Mouse (Mus musculus): Measurements from ENCODE around the gene Chd9. TPM values are rescaled to one million over a fixed set of nuclear protein-coding genes. Genes with fewer than 3 reads are reported as not detected.

Chd9 gene
- polyA plus RNA-seq, 1 experiment from 2014 or later, result 160 TPM

DNA sequence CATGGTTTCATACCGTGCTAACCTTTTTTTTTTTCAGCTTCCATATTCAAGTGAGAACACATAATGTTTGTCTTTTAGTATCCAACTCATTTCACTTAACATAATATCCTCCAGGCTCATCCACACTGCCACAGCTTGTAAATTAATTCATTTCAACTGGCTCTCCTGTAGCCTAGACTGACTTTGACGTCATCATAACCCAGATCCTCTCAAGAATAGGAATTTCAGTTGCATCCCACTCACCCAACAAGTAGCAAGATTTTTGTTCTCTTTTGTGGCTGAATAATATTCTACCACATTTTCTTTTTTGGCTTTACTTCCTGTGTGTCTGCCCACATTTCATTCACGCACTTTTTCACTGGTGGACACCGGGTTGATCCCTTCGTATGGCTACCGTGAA, 9.3 kb downstream of the Chd9 start:
- no peak for DNase-seq (ENCODE audit: low spot score)

DNA sequence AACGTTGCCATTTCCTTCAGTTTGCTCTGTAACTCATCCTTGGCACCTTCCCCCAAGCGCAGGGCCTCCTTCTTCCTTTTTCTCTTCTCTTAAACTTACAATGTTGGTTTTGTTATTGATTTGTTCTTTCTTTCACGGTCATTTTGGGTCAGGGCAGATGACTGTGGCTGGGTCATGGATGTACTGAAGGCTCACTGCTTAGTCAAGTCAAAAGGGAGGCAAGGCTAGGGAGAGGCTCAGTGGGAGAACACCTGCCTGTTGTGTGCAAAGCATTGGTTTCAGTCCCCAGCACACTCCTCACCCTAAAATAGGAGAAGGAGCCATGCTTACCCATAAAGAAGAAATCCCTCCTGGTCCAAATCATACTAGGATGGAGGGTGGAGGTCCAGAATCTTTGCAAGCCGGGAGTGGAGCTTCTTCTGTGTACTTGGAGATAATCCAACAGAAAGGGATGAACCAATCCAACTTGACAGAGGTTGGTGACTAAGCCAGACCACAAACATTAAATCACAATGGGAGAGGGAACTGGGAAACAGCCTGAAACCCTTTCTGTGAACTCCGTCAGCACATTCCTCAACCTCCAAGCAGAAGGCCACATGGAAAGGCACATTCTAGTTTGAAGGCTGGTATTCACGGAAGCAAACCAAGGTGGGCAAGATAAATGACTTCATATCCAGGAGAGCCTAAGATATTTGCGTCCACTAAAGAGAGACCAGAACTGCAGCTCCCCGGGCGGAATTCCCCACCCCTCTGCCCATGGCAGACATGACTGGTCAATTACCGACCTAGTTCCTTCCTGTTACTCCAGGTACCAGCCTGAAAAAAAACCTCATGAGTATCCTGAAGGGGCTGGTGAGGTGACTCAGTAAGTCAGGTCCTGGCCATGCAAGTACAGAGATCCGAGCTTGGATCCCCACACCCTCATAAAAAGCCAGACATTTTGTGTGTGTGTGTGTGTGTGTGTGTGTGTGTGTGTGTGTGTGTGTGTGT, 11.9 kb downstream of the Chd9 start:
- DNase-seq (ENCODE audit: low spot score), result no peak

DNA sequence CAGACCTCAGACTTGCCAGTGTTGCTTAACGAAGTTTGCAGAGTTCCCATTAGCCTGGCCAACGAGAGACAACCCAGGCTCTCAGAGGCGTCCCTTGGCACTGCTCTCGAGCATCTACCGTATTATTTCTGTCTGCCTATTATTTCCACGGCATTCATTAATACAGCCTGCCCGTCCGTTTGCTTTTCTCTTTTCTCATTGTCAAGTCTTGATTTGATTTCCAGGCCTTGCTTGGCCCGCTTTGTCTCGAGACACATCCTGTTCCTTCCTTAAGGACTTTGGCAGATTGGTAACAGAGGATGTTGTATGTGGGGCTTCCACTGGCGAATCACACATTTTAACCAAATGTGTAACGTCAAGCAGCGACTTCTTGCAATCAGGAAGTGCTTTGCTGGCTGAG, 13.2 kb downstream of the Chd9 start:
- no peak for DNase-seq (ENCODE audit: low spot score)

DNA sequence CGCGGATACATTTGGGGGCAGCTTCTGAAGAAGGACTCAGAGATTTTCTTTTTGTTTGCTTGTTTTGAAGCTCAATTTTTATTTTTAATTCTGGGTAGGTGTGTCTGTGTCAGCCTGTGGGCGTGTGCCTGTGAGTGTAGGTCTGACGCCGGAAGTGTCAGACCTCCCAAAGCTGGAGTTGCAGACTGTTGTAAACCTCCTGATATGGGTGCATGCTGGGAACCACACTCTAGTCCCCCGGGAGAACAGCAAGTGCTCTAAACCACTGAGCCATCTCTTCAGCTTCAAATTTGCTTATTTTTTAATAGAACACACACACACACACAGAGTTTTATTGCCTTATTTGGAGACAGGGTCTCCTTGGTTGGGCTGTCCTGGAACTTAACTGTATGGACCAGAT, 15.0 kb downstream of the Chd9 start:
- no peak for DNase-seq (ENCODE audit: low spot score)

DNA sequence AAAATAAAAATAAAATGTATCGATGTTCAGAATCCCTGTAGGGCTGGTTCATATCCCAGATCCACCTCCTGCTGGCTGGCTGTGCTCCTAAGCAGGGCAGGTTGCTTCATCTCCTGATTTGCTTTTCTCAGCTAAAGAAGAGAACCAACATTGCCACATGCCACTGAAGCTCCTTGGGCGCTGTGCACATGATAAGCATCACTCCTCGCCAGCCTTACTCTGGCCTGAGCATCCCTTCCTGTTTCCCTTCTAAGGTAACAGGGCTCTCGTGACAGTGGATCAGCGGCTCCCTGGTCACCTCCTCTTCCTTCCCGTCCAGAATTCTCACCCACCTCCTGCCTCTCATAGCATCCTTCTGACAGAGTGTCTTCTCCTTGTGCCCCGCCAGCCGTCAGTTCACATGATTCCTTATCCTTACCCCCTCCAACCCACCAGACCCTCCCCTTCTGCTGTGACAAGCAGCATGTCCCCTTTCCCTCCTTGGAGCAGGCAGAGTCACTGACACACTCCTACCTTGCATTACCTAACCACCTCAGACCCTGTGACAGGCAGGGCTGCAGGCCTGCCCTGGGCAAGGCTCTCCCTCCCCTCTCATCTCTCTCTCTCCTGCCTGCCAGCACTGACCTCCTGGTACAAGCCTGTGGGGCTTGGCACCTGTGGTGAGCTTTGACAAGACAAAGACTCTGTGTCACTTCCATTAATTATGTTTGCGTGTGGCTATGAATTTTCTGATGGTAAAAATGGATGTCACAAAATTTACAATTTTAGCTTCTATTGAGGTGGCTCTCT, 16.2 kb downstream of the Chd9 start:
- no peak for DNase-seq (ENCODE audit: low spot score)

DNA sequence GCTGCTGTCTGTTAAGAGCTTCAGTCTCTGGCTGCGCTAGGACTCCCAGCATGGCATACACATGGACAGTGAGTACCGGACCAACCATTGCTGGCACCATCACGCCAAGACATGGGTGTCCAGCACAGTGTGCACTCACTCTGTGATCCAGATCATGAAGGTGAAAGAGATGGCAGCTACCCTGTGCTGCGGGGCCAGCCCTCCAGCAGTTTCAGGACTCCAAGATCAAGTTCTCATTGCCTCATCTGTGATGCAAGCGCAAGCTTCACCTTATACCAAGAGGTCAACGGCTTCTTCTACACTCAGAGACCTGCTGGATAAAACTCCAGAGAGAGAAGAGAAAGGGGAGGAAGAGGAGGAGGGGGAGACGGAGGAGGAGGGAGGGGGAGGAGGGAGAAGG, 19.8 kb downstream of the Chd9 start:
- DNase-seq (ENCODE audit: low spot score), result no peak

DNA sequence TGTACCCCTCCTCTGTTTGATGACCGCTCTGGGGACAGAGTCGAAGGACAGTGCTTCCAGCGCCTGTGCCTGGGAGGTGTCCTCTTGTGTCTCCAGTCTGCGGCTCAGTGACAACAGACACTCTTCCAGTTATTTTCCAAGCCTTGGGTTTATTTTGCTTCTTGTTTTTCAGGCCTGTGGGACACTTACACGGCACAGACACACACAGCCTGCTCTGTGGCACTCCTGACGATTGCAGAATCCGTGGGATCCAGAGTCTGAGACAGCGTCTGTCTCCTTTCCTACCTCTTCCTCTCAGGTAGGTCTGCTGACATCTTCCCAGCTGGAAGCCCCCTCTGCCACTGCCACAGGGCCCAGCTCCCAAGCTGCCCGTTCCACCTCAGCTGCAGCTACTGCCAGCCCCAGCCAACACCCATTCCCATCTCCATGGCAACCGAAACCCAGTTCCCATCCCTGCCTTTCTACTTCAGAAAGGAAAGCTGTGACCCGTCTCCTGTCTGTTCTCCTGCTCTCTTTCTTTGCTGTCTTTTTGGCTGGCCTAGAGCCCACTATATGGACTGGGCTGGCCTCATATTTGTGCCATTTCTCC, 21.4 kb downstream of the Chd9 start:
- DNase-seq (ENCODE audit: low spot score), result no peak

DNA sequence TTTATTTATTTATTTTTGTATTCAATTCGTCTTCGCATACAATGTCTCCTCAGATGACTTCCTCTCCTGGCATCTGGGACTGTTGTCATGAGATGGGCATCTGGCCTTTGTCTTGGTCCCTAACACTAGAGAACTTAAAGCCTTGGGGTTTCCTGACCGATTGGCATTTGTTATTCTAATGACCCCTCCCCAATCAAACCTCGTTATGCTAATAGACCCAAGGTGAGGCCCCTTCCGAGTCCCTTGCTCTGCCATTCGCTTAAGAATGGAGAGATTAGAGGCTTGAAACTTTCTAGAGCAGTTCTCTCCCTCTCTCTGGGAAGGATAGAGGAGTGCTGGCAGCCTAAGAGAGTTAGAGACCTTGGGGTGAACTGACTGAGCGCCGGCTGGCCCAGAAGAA, 23.4 kb downstream of the Chd9 start:
- no peak for DNase-seq (ENCODE audit: low spot score)

DNA sequence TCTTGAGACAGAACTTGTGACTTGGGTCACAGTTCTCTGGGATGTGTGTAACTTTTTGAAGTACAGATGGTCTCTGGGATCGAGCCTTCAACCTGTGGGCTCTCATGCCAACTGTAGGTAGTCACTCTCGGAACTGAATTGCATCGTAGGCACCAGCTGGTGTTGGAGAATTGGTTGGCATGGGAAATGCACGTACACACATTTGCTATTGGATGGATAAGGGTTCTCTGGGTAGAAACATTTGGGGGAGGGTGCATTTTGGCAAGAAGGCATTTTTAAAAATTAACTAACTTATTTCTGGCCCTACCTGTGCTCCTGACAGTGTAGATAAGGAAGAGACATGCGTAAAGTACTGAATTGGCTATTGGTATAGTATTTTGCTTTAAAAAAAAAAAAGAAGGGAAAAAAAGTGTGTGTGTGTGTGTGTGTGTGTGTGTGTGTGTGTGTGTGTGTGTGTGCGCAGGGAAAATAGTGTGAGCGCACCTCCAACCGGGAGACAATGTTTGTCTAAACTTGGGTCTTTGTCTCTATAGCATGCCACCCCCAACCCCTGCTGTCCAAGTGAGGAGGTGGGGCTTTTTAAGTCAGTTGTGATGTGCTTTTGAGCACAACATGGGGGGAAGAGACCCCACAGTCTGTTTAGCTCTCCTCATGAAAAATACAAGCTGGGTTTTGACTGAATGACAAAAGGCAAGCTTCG, 26.0 kb downstream of the Chd9 start:
- no peak for DNase-seq (ENCODE audit: low spot score)

DNA sequence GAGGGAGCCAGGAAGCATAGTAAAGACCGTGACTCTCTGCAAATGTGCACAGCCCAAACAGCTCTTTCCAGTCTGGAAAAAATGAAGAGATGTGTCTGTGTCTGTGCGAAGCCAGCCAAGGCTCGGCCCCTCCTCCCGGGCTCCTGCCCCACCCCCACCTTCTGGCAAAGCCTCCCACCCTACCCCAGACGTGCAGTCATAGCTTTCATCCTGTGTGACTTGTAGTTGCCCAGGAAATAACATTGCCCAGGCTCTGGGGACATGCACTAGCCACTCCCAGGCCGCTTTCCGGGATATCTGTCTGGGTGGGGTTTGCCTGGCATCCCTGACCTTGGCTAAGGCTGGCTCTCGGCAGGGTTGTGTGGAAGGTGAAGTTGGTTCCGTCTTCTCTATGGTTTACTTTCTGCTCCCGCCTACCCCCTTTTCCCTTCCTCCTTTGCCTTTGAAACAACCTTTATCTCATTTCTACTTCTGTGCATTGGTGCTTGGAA, 26.6 kb downstream of the Chd9 start:
- DNase-seq (ENCODE audit: low spot score), result no peak

DNA sequence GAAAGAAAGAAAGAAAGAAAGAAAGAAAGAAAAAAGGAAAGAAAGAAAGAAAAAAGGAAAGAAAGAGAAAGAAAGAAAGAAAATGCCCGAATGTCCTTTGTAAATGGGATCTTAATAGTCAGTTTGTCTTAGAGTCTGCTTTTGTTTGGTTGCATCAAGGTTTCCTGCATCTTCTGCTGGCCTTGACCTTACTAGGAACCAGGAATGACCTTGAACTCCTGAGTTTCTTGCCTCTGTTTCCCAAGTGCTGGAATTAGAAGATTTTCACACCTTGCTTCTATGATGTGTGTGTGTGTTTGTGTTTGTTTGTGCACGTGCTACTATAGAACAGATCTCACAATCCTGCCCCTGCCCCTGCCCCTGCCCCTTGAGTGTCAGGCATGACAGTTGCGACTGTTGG, 28.0 kb downstream of the Chd9 start:
- DNase-seq (ENCODE audit: low spot score), result no peak

DNA sequence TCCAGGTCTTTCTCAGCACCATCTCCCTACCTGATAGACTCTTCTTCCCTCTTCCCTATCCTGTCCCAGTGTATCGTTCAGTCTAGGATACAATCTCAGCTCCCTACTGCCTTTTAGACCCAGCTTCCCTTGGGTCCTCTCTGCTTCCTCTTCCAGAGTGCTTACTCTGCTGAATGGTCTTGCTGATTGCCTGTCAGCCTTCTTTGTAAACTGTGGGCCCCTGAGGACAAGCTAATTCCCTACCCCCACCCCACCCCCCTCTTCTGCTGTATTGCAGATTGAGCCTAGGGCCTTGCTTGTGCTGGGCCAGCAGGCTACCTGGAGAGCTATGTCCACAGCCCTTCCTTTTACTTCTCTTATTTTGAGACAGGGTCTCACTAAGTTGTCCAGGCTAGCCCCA, 28.8 kb downstream of the Chd9 start:
- no peak for DNase-seq (ENCODE audit: low spot score)

DNA sequence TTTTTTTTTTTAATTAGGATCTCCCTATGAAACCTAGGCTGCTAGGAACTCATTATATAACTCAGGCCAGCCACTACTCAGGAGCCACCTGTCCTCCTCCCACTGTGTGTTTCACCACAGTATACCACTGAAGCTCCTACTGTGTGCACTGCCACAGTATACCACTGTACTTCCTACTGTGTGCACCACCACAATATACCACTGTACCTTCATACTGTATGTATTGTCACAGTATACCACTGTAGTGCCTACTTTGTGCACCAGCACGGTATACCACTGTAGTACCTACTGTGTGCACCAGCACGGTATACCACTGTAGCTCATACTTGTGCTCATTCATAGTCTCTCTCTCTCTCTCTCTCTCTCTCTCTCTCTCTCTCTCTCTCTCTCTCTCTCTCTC, 29.9 kb downstream of the Chd9 start:
- no peak for DNase-seq (ENCODE audit: low spot score)

DNA sequence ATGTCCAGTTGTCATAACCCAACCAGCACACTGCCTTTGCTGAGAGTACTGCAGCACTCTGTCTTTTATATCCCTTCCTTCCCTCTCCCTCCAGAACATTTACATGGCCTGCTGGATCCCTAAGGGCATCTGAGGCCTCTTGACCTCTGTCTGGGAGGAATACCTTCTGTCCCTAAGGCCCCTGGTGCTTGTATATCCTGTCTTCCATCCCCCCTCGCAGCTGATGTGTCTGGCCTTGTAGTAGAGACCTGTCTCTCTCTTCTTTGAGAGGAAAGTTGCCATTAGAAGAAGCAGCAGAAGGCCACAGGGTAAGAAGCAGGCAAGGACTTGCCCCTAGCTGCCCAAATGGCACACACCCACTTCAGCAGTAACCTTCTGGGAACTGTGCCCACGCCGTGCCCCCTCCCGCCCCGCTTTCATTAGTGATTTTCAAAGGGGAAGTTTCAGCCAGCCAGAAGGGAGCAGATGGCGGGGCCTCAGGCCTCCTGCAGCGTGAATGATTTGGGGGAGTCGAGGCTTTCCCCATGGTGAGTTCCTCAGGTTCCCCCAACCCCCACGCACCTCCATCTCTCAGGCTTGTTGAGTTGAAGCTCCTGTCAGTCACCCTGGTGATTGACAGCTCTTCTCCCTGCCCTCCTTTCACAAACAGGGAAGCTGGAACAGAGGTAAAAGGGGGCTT, 33.3 kb downstream of the Chd9 start:
- DNase-seq (ENCODE audit: low spot score), result no peak

DNA sequence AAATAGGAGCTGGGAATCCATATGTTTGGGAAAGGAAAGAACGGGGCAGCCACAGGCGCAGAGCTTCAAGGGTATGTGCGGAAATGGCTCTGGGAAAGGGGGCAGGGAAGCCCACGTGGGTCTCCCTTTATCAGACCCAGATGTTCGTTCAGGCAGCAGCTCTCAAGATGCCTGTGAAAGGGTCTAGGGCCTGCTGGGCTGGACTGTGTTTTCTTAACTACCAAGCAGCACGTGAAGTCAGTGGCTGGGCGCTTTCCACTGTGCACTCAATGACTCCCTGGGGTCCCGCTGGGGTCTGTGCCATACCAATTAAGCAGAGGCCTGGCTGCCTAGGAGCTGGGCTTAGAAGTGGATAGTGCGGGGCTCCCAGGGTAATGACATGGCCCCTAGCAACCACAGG, 33.9 kb downstream of the Chd9 start:
- DNase-seq (ENCODE audit: low spot score), result peak; percentile 34

DNA sequence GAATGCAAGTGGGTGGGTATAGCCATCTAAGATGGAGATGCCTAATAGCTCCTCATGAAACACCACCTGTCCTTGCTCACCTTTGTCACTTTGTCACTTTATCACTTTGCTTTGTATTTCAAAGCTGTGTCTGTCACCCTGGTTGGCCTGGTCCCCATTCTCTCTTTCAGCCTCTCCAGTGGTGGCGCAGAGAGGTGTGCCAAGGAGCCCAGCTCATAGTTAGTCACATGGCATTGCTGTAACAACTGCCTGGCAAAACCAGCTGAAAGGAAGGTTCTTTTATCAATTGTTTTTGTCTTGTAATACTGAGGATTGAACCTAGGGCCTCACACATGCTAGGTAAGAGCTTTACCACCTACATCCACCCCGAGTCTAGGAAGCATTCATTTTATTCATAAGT, 38.9 kb downstream of the Chd9 start:
- no peak for DNase-seq (ENCODE audit: low spot score)

DNA sequence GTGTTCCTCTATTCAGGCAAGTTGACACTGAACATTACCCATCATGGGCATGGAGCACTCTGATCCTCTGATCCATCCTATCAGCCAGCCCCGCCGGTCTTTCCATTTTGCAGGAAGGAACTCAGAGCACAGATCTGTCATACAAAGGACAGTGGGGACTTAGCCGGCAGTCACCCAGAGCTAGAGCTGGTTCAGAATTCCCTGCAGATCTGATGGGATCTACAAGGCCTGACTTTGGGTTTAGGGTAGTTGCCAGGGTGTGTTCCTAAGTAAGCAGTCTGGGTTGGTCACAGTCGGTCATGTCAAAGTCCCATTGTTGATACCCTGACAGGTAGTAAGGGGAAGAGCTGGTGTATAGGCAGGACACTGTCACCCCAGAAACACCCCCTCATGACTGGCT, 39.8 kb downstream of the Chd9 start:
- DNase-seq (ENCODE audit: low spot score), result no peak

DNA sequence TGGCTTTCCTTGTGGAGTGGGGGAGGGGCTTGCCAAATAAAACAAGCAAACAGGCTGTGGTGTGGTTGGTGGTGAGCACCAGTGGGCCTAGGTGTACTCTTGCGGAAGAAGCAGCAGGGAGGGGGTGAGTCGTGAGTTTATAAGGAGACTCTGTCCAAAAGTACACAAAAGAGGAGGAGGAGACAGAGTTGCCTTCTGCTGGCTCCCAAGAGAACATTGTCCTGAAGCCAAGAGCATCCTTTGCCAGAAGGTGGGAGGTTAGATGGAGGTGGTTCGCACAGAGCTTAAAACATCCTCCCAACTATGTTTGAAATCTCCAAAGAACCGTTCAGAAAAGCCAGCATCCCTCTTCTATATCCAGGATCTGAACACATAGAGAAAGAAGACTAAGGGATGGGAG, 40.2 kb downstream of the Chd9 start:
- DNase-seq (ENCODE audit: low spot score), result no peak

DNA sequence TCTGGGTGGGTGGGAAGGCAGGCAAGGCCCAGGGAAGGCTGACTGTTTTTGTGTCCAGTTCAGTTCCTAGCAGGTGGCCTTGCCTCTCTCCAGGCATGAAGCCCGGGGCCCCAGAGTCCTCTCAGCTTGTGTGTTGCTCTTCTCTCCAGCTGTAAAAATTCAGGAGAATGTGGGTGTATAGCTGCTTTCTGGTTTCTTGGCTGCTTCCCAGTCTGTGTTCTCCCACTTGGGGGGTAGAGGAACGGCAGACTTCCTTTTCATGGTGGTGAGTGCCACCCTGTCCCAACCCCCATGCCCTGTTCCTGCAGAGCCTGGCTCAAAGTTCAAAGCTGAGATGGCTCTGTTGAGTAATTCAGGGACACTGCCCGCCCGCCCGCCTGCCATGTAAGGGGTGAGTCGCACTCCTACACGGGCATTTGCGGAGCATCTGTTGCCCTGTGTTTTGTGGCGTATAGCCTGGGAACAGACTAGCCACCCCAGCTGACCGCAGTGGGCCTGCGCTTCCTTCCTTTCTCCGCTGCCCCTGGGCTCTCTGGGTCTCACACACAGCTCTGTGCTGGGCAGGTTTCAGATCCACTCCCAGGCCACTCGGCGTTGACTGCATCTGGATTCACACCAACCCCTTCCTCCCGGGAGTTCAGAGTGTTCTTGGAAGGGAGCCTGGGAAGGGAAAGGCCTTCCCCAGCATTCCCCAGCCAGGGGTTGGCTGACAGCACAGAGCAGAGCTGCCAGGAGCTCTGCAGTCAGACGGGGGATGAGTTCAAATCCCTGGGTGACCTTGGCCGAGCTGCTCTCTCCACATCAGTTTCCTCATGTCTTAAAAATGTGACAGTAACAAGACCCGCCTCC, 41.1 kb downstream of the Chd9 start:
- no peak for DNase-seq (ENCODE audit: low spot score)
